Mouse (Mus musculus) neural tube, embryonic 14.5 days (tissue): ENCODE results near the gene Slc36a1. TPM values are rescaled to one million over a fixed set of nuclear protein-coding genes. Genes with fewer than 3 reads are reported as not detected.

Source experiments
- ATAC-seq: fragments of 200-750 bp; cut with Nextera tagmentation; 2 replicates; pipeline ENCODE4 v1.8.0; 2017; ENCODE audit warnings: low read depth, mild to moderate bottlenecking, moderate TSS enrichment, moderate library complexity
- H3K27ac ChIP-seq: fragments of 300-500 bp; sonication (generic); 2 replicates; pipeline ENCODE4 v1.5.1; 2014; ENCODE audit warnings: low read depth, mild to moderate bottlenecking, control low read depth, low read length, moderate library complexity, mixed read lengths
- H3K27me3 ChIP-seq: fragments of 300-500 bp; sonication (generic); 2 replicates; pipeline ENCODE4 v1.6.1; 2014; ENCODE audit warnings: low read length; ENCODE audit not compliant: control insufficient read depth, insufficient read depth
- H3K36me3 ChIP-seq: fragments of 300-500 bp; sonication (generic); 2 replicates; pipeline ENCODE4 v1.6.1; 2014; ENCODE audit warnings: low read length, mixed read lengths; ENCODE audit not compliant: control insufficient read depth, insufficient read depth
- H3K4me1 ChIP-seq: fragments of 300-500 bp; sonication (generic); 2 replicates; pipeline ENCODE4 v1.6.1; 2014; ENCODE audit warnings: low read length; ENCODE audit not compliant: control insufficient read depth, insufficient read depth
- H3K4me2 ChIP-seq: fragments of 300-500 bp; sonication (generic); 2 replicates; pipeline ENCODE4 v1.6.1; 2014; ENCODE audit warnings: mild to moderate bottlenecking, low read depth, low read length, control low read depth
- H3K4me3 ChIP-seq: fragments of 300-500 bp; sonication (generic); 2 replicates; pipeline ENCODE4 v1.5.1; 2014; ENCODE audit warnings: low read depth, low read length, control low read depth, mixed read lengths
- H3K9ac ChIP-seq: fragments of 300-500 bp; sonication (generic); replicated peaks from 2 replicates; pipeline ENCODE4 v1.6.1; 2014; ENCODE audit warnings: low read depth, mild to moderate bottlenecking, control low read depth, low read length, mixed read lengths
- H3K9me3 ChIP-seq: fragments of 300-500 bp; sonication (generic); 2 replicates; pipeline ENCODE4 v1.6.1; 2016; ENCODE audit warnings: low read length; ENCODE audit not compliant: control insufficient read depth
- WGBS: fragments of 180-500 bp; shearing (Covaris S2); extraction: QIAGEN DNeasy Blood & Tissue Kit; methylation state at CpG from one replicate; pipeline ENCODE4 v1.1.7; 2014; 5-methylcytosine and 5-hydroxymethylcytosine counted together
- polyA plus RNA-seq: library from polyadenylated mRNA; unstranded; fragments of >200 nt; fragmentation: Nextera tagmentation; extraction: Ambion mirVana; gene quantifications from 2 replicates; pipeline ENCODE4 v1.2.1, GENCODE M21; 2014

Gene Slc36a1
- polyA plus RNA-seq, 1 experiment from 2014 or later, result 5.5 TPM

DNA sequence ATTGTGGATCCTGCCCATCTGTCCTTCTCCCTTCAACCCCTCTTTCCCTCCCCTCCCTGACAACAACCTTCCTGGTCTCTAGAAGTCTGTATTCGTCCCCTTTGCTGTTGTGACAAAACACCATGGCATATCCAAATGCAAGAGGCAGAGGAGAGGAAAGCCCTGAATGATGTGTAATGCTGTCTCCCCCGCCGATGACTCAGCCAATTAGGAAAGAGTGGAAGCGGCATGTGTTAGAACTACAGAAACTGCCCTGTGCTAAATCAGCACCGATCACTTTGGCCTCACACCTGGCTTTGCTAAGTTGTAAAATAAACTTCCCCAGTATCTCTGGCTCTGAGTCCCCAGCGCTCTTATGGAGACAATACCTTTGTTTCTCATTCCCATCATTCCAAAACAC, 7.1 kb upstream of the Slc36a1 start:
- H3K9me3 ChIP-seq, result no peaks in the 10 kb centered on the region
- ATAC-seq, result no peak
- H3K4me1 ChIP-seq, result no peaks in the 10 kb centered on the region
- 68% methylated on average over 6 of the region's 6 CpGs for WGBS
- no peak overlapping the region for H3K4me3 ChIP-seq
- no peak overlapping the region for H3K27ac ChIP-seq
- H3K36me3 ChIP-seq, result no peaks in the 10 kb centered on the region
- H3K27me3 ChIP-seq, result no peaks in the 10 kb centered on the region
- no peak overlapping the region for H3K9ac ChIP-seq
- H3K4me2 ChIP-seq, result no peak overlapping the region

DNA sequence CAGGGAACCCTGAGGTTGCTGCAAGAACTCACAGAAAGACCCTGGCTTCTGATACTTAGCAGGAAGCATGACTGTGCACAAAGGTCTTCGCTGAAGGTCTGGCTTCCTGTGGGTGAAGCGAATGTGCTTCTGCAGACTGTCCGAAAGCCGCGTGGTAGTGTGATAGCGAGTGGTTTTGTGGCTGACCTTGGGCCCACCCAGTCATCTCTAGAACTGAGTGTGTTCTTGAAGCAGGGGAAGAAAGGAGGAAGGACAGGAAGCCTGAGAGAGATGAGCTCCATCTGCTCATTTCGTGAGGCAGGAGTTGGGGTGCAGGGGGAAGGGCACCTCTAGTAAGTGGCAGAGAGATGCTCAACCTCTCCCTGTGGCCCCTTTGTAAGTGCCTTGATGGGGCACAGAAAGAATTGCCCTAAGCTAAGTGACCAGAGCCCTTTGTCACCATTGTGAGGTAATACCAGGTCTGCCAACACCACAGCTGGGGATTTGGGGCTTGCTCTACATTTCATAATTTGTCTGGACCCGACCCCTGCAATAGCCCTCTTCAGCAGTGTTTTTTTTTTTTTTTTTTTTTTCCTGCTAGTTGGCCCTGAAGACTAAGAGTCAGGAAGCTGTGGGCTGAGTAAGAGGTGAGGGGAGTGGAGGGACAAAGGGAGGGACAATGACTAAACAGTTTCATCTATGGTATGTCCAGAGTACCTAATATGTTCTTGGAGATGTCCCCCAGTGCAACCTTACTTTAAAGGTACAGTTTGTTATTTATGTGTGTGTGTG, 6.2 kb upstream of the Slc36a1 start:
- Histone ChIP-seq H3K4me2 (no peak overlapping the region), H3K9me3 (no peaks in the 10 kb centered on the region), H3K36me3 (no peaks in the 10 kb centered on the region), H3K4me3 (no peak overlapping the region), H3K27ac (no peak overlapping the region), H3K27me3 (no peaks in the 10 kb centered on the region), H3K9ac (no peak overlapping the region), H3K4me1 (no peaks in the 10 kb centered on the region)
- no peak for ATAC-seq
- 83% methylated on average over 8 of the region's 8 CpGs for WGBS

DNA sequence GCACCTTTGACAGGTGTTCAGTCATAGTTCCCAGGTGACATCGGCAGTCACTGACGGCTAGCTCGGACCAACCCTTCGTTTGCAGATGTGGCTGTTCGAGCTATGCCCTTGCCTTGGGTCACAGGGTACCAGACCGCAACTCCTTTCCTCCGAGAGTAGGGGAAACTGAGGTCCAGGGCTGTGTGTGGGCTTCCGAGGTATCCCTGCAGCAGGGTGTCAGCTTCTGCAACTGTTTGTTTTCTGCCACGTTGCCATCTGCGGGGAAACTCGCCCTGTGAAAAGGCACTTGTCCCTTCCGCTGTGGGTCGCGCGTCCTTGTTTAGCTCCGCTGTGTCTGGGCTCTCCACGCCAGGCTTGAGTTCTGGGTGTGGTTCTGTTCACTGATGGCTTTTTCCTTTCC, 452 bp downstream of the Slc36a1 start:
- Histone ChIP-seq H3K9me3 (no peaks in the 10 kb centered on the region), H3K27ac (no peak overlapping the region), H3K4me2 (peak overlapping the region; percentile 99), H3K9ac (peak overlapping the region; percentile 77), H3K4me3 (peak overlapping the region; percentile 79), H3K36me3 (no peaks in the 10 kb centered on the region), H3K27me3 (no peaks in the 10 kb centered on the region), H3K4me1 (peaks cover 9% of the 10 kb centered on the region; the same call in 1 of the 2 replicates)
- WGBS, result 6% methylated on average over 17 of the region's 17 CpGs
- ATAC-seq, result peak; percentile 74

DNA sequence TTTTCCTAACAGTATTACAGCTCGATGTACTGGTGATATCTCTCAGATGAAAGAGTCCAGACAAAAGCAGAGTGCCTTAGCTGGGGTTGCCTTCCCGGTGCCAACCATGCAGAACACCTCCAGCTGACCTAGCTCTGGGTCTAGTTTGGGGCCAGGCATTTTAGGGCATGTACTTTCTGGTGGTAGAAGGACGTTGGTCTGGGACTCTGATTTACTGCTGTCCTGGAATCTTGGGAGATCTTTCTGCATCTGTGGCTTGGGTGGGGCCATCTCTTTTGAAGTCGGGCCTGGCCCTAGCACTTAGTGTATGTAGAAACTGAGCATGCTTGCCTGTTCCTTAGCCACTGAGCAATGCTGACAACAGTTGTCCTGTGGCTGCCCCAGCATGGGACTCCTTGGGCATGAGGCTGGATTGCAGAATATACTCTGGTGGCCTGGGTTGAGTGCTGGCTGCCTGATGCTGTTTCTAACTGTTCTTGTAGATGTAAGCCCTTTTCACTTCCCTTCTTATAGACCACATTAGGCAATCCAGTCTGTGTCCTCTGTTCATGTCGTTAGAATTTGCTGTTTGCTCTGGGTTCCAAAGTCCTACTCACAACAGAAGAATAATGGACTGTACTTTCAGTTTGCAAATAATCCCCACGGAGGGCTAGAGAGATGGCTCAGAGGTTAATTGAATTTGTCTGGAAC, 4.0 kb downstream of the Slc36a1 start:
- no peaks in the 10 kb centered on the region for H3K36me3 ChIP-seq
- H3K4me2 ChIP-seq, result no peak overlapping the region
- no peaks in the 10 kb centered on the region for H3K27me3 ChIP-seq
- H3K9me3 ChIP-seq, result no peaks in the 10 kb centered on the region
- H3K4me3 ChIP-seq, result no peak overlapping the region
- 69% methylated on average over 6 of the region's 6 CpGs for WGBS
- no peak overlapping the region for H3K9ac ChIP-seq
- peaks cover 9% of the 10 kb centered on the region; the same call in 1 of the 2 replicates for H3K4me1 ChIP-seq
- H3K27ac ChIP-seq, result no peak overlapping the region
- ATAC-seq, result no peak

DNA sequence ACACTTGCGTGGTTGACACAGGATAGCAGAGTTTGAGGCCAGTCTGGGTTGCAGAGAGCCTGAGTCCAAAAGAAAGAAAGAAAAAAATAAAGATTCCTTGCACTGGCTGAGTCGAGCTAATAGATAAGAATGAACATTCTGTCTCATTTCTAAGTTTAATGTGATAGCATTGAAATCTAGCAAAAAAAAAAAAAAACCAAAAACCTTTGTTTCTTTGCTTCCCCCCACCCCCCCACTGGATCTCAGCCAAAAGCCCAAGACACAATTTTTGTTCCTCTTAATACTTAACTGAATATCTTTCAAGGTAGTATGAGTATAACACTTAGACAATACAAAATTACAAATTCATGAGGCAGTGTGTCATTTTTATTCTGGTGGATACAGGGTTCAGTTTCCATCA, 4.9 kb downstream of the Slc36a1 start:
- H3K36me3 ChIP-seq, result no peaks in the 10 kb centered on the region
- no peak overlapping the region for H3K4me3 ChIP-seq
- H3K27me3 ChIP-seq, result no peaks in the 10 kb centered on the region
- H3K9ac ChIP-seq, result no peak overlapping the region
- peaks cover 9% of the 10 kb centered on the region; the same call in 1 of the 2 replicates for H3K4me1 ChIP-seq
- no peaks in the 10 kb centered on the region for H3K9me3 ChIP-seq
- no peak for ATAC-seq
- 80% methylated on average over 2 of the region's 2 CpGs for WGBS
- no peak overlapping the region for H3K4me2 ChIP-seq
- no peak overlapping the region for H3K27ac ChIP-seq

DNA sequence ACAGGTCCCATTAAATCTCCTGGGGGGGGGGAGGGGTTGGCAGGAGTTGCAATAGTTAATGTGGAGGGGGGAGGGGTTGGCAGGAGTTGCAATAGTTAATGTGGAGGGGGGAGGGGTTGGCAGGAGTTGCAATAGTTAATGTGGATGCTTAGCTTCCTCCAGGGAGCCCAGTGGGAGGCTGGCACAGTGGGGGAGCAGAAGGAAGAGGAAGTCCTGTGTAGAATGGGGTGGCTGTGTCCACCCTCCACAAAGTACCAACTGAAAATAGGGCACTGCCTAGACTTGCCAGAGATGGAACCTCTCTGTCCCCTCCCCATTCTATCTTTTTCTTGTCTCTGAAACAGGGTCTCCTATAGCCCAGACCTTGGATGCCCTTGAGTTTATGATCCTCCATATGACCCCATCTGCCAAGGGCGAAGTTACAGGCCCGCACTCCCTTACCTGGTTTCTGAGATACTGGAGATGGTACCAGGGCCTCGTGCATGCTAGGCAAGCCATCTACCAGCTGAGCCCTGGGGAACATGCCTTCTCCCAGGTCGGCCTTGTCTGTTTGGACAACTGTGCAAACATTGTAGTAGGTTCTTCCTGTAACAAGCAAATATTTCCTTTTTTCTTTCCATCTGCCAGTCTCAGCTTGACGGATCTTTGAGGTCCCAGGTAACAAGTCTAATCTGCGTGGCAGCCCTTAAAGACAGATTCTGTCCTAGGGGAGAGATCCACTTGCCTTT, 5.6 kb downstream of the Slc36a1 start:
- WGBS, result 88% methylated on average over 6 of the region's 6 CpGs
- ATAC-seq, result no peak
- H3K36me3 ChIP-seq, result no peaks in the 10 kb centered on the region

DNA sequence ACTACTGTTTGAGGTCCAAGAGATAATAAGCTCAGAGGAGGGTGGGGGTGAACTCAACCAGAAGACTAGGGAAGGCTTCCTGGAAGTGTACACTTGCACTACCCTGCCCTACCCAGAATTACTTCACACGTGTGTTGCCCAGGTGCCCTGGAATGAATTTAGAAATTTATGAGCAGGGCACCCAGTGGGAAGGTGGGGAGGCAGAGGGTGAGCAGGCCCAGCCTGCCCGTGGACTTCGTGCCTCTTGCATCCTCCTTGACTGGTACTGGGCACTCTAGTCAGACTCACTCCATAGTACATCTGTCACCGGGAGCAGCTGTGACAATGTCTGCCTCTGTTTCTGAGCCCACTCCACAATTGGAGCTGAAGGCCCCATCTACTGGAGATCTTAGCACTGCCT, 9.4 kb downstream of the Slc36a1 start:
- H3K4me2 ChIP-seq, result no peak overlapping the region
- H3K27me3 ChIP-seq, result no peaks in the 10 kb centered on the region
- no peak overlapping the region for H3K9ac ChIP-seq
- H3K36me3 ChIP-seq, result peaks cover 5% of the 10 kb centered on the region; the same call in 1 of the 2 replicates
- no peak overlapping the region for H3K27ac ChIP-seq
- no peak overlapping the region for H3K4me3 ChIP-seq
- no peaks in the 10 kb centered on the region for H3K9me3 ChIP-seq
- H3K4me1 ChIP-seq, result no peaks in the 10 kb centered on the region
- ATAC-seq, result no peak
- WGBS, result 87% methylated on average over 4 of the region's 4 CpGs

More for the DNA sequence above, 5.6 kb downstream of the Slc36a1 start:
- Histone ChIP-seq H3K4me1 (peaks cover 9% of the 10 kb centered on the region; the same call in 1 of the 2 replicates), H3K9me3 (no peaks in the 10 kb centered on the region), H3K9ac (no peak overlapping the region), H3K27me3 (no peaks in the 10 kb centered on the region), H3K4me3 (no peak overlapping the region), H3K4me2 (no peak overlapping the region), H3K27ac (no peak overlapping the region)

DNA sequence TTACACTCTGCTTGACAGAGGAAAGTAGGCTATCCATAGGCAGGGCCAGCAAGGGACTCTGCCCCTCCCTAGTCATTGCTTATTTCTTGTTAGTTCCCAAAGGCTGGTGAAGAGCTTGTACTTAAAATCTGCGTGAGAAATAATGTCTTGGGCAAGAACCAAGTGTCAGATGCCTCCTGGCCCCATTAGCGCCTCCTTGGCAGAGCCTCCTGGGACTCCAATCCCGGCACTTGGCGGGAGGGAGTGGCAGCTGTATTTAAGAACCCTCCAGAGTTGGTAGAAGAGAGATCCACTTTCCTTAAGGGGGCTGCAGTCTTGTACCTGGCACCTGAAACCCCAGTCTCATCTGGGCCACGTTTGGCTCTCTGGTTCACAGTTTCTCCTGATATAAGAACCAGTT, 10.0 kb downstream of the Slc36a1 start:
- no peaks in the 10 kb centered on the region for H3K4me1 ChIP-seq
- WGBS, result 87% methylated on average over 5 of the region's 5 CpGs
- H3K9me3 ChIP-seq, result no peaks in the 10 kb centered on the region

DNA sequence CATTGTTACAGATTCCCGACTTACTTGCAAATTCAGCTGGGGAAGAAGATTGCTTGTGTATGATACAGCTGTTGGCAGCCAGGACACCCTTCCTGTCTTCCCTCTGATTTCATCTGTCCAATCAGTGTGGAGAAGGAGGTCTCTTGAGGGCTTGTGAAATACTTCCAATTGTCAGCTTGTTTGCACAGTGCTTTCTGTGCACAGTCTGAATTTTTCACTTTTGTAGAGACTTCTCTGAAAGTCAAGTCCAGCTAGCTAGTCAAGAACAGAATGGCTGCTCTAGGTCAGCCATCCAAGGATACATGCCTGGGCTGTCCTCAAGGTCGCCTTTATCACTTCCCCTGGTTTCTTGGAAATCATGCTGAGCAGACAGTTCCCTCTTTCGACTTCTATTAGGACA, 10.8 kb downstream of the Slc36a1 start:
- no peak overlapping the region for H3K9ac ChIP-seq
- H3K27me3 ChIP-seq, result no peaks in the 10 kb centered on the region
- 79% methylated on average over 3 of the region's 3 CpGs for WGBS
- no peaks in the 10 kb centered on the region for H3K9me3 ChIP-seq
- H3K27ac ChIP-seq, result no peak overlapping the region
- no peak overlapping the region for H3K4me3 ChIP-seq
- peaks cover 16% of the 10 kb centered on the region; the same call in 1 of the 2 replicates for H3K36me3 ChIP-seq
- no peak for ATAC-seq
- H3K4me1 ChIP-seq, result no peaks in the 10 kb centered on the region
- H3K4me2 ChIP-seq, result no peak overlapping the region

More for the DNA sequence above, 10.0 kb downstream of the Slc36a1 start:
- Histone ChIP-seq H3K36me3 (peaks cover 10% of the 10 kb centered on the region; the same call in 1 of the 2 replicates), H3K4me2 (no peak overlapping the region), H3K9ac (no peak overlapping the region), H3K4me3 (no peak overlapping the region), H3K27me3 (no peaks in the 10 kb centered on the region), H3K27ac (no peak overlapping the region)
- ATAC-seq, result no peak
